Mouse (Mus musculus) hindbrain, postnatal 0 days (tissue): ENCODE measurements around the gene Spp2. TPM values are rescaled to one million over a fixed set of nuclear protein-coding genes. Genes with fewer than 3 reads are reported as not detected.

Source experiments
- ATAC-seq: fragments of 200-750 bp; cut with Nextera tagmentation; 2 replicates; pipeline ENCODE4 v1.8.0; 2017; ENCODE audit warnings: mild to moderate bottlenecking, moderate TSS enrichment, moderate library complexity
- DNase-seq: peaks from one replicate; pipeline ENCODE4 v3.0.0-alpha.2; 2015; ENCODE audit warnings: low spot score
- H3K27ac ChIP-seq: fragments of 300-500 bp; sonication (generic); 2 replicates; pipeline ENCODE4 v1.5.1; 2014; ENCODE audit warnings: mild to moderate bottlenecking
- H3K27me3 ChIP-seq: fragments of 300-500 bp; sonication (generic); 2 replicates; pipeline ENCODE4 v1.6.1; 2014; ENCODE audit warnings: low read length, mixed read lengths; ENCODE audit not compliant: insufficient read depth
- H3K36me3 ChIP-seq: fragments of 300-500 bp; sonication (generic); 2 replicates; pipeline ENCODE4 v1.6.1; 2014; ENCODE audit warnings: low read length, mixed read lengths; ENCODE audit not compliant: insufficient read depth
- H3K4me1 ChIP-seq: fragments of 300-500 bp; sonication (generic); 2 replicates; pipeline ENCODE4 v1.6.1; 2014; ENCODE audit warnings: antibody characterized with exemption, low read length, mixed read lengths; ENCODE audit not compliant: insufficient read depth
- H3K4me2 ChIP-seq: fragments of 300-500 bp; sonication (generic); 2 replicates; pipeline ENCODE4 v1.6.1; 2014; ENCODE audit warnings: low read depth, mild to moderate bottlenecking, low read length, moderate library complexity, mixed read lengths
- H3K4me3 ChIP-seq: fragments of 300-500 bp; sonication (generic); 2 replicates; pipeline ENCODE4 v1.5.1; 2014; ENCODE audit warnings: low read length
- H3K9ac ChIP-seq: fragments of 300-500 bp; sonication (generic); replicated peaks from 2 replicates; pipeline ENCODE4 v1.6.1; 2014; ENCODE audit warnings: mild to moderate bottlenecking, low read length, moderate library complexity, mixed read lengths
- H3K9me3 ChIP-seq: fragments of 300-500 bp; sonication (generic); 2 replicates; pipeline ENCODE4 v1.6.1; 2016; ENCODE audit warnings: low read length, mixed read lengths
- CTCF ChIP-seq: IDR thresholded peaks from 2 replicates; pipeline ENCODE4 v1.5.1; 2016; ENCODE audit warnings: antibody characterized with exemption, control low read depth, low read depth
- WGBS: fragments of 180-500 bp; shearing (Covaris S2); extraction: QIAGEN DNeasy Blood & Tissue Kit; methylation state at CpG from one replicate; pipeline ENCODE4 v1.1.7; 2014; 5-methylcytosine and 5-hydroxymethylcytosine counted together
- polyA plus RNA-seq: library from polyadenylated mRNA; unstranded; fragments of >200 nt; fragmentation: Nextera tagmentation; extraction: Ambion mirVana; gene quantifications from 2 replicates; pipeline ENCODE4 v1.2.1, GENCODE M21; 2015
- total RNA-seq: library from RNA; depleted of rRNA; stranded (reverse); fragments of >200 nt; gene quantifications from 2 replicates; pipeline ENCODE4 v1.2.3, GENCODE M21; 2014

Gene Spp2
- total and polyA plus RNA-seq, 2 experiments from 2014 or later: 0.48 TPM; not detected in 1

DNA sequence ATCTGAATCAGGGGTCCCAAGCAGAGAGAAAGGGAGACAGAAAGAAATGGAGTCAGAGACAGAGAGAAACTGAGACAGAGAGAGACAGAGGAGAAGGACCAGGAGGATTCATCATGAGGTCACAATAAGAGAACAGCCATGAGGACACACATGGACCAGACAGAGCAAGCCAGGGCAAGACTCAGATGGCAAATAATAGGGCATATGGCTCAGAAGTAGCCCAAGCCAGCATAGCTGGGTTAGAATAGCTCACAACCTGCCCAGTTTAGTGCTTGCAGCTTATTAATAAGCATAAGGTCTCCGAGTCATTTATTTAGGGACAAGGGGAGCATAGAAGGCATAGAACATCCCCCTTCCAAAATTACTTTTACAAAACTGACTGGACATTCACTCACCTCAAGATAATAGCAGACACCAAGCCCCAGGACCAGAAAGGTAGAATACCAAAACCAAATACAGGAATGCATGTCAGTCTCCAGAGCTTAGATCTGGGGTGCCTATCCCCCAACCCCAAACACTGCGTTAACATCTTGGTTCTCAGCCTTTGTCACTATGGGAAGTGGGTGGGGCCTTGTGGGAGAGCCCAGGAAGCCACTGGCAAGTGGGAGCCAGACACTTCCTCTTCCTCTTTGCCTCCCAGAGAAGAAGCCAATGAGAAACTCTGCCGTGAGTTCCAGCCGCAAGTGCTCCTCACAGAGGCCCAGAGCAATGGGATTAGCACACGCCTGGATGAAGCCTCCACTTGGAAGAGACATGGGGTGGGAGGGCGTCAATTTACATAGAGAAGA lies 26.5 kb downstream of the Spp2 start:
- Histone ChIP-seq H3K9ac (no peak overlapping the region), H3K9me3 (no peaks in the 10 kb centered on the region), H3K36me3 (no peaks in the 10 kb centered on the region), H3K27me3 (no peaks in the 10 kb centered on the region), H3K27ac (no peak overlapping the region), H3K4me1 (0 out of 2 replicates have a peak, but pooled peaks cover 3% of the 10 kb centered on the region), H3K4me3 (no peak overlapping the region), H3K4me2 (no peak overlapping the region)
- DNase-seq (no peak), ATAC-seq (no peak)
- no peak for TF ChIP-seq CTCF
- WGBS: 68% methylated on average over 6 of the region's 6 CpGs

DNA sequence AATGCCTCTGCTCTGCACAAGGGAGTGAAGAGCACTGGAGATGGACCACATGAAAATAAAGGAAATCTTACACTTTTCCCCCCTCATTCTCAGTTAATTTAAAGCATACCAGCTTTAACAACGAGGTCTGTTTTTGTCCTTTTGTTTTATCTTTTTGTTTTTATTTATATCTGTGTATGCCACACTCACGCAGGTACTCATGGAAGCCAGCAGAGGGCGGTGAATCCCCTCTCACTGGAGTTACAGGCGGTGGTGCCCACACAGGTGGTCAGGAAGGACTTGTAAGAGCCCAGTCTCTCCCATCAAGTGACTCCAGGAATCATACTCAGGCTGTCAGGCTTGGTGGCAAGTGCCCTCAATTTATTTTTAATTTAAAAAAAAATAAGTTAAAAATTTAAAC lies 27.3 kb downstream of the Spp2 start:
- no peak overlapping the region for H3K9ac ChIP-seq
- TF ChIP-seq CTCF: 0 out of 2 replicates have a peak, but pooled peaks have one; percentile 31
- ATAC-seq (no peak), DNase-seq (no peak)
- no peak overlapping the region for H3K4me2 ChIP-seq
- 70% methylated on average over 4 of the region's 4 CpGs for WGBS
- H3K4me3 ChIP-seq: no peak overlapping the region
- no peaks in the 10 kb centered on the region for H3K9me3 ChIP-seq
- no peaks in the 10 kb centered on the region for H3K36me3 ChIP-seq
- H3K27ac ChIP-seq: no peak overlapping the region
- no peaks in the 10 kb centered on the region for H3K27me3 ChIP-seq
- H3K4me1 ChIP-seq: 0 out of 2 replicates have a peak, but pooled peaks cover 3% of the 10 kb centered on the region

DNA sequence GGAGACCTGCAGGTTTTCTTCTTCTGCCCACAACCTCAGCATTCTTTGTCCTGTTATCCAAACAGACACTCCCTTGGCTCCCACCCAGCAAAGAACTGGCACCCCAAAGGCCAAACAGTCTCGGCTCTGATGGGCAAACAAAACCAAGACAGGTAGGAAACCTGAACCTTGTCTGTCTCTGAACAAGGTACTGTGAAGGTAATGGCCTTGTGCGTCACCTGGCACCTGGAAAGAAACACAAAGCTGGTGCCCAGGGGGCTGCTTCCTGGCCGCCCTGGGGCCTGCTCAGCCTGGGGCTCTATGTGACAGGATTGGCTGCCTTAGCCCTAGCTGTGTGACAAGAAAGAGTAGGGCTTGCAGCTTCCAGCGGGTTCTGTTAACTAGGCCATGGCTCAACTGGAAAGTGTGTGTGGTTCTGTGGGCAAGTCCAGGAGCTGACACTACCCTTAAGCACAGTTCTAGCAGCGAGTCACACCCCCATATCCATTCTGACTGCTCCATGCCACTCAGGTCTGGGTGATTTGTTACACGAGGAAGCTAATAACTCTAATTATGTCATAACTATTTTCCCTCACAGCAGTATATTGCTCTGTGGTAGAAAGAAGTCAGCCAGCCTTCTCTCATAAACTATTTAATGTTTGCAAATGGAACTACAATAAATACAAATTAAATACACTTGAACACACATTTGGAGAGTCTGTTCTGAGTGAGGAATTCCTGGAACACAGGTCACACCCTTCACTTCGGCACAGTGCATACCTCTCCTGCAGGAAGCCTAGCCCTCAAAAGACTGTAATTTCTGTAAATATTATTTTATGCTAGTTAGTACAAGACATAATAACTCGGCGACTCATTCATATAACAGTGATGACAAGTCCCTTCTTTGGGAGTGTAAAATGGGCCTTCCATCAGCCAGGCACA lies 30.7 kb downstream of the Spp2 start:
- Histone ChIP-seq H3K27me3 (no peaks in the 10 kb centered on the region), H3K36me3 (no peaks in the 10 kb centered on the region), H3K4me3 (no peak overlapping the region), H3K9ac (no peak overlapping the region), H3K9me3 (no peaks in the 10 kb centered on the region), H3K4me1 (no peaks in the 10 kb centered on the region), H3K27ac (no peak overlapping the region), H3K4me2 (no peak overlapping the region)
- DNase-seq (no peak), ATAC-seq (no peak)
- 77% methylated on average over 9 of the region's 9 CpGs for WGBS
- TF ChIP-seq CTCF: no peak

DNA sequence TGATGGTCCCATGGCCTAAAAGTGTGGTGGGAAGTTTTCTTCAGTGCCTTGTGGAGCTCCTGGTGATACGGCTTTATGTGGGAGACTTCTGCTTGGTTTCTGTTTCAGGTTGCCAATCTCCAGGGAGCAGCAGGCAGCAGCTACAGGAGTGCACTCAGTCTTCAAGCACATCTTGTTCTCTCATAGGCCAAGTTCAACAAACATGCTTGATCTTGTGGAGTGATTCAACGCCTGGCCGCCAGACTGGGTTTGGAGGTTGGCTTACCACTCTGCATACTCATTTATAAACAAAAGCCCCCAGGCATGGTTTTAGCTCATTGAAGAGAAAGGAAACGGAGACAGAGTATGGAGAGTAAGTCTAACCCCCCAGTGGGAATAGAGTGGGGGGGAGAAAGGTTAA lies 36.6 kb downstream of the Spp2 start:
- no peaks in the 10 kb centered on the region for H3K27me3 ChIP-seq
- DNase-seq: no peak
- H3K4me3 ChIP-seq: no peak overlapping the region
- H3K9ac ChIP-seq: no peak overlapping the region
- no peaks in the 10 kb centered on the region for H3K36me3 ChIP-seq
- no peaks in the 10 kb centered on the region for H3K4me1 ChIP-seq
- no peak for ATAC-seq
- H3K27ac ChIP-seq: no peak overlapping the region
- H3K4me2 ChIP-seq: no peak overlapping the region
- H3K9me3 ChIP-seq: no peaks in the 10 kb centered on the region
- TF ChIP-seq CTCF: no peak
- WGBS: 69% methylated on average over 4 of the region's 4 CpGs

DNA sequence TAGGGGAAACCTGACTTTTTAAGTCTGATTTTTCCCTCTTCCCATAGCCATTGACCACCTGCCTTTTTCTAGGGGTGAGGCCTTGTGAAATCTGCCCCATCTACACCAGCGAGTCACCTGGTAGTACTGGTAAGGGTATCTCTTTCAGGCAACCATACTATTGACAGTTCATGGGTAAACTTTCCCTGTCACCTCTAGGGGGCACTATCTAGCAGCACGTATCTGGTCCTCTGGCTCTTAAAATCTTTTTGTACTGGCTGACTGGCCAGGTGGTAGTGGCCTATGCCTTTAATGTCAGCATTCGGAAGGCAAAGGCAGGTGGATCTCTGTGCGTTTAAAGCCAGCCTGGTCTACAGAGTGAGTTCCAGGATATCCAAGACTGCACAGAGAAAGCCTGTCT lies 38.6 kb downstream of the Spp2 start:
- Histone ChIP-seq H3K9me3 (no peaks in the 10 kb centered on the region), H3K4me2 (no peak overlapping the region), H3K9ac (no peak overlapping the region), H3K4me1 (no peaks in the 10 kb centered on the region), H3K27me3 (no peaks in the 10 kb centered on the region), H3K36me3 (no peaks in the 10 kb centered on the region), H3K27ac (no peak overlapping the region), H3K4me3 (no peak overlapping the region)
- ATAC-seq (no peak), DNase-seq (peak; percentile 25)
- TF ChIP-seq CTCF: peak; percentile 58
- 68% methylated on average over 4 of the region's 4 CpGs for WGBS

DNA sequence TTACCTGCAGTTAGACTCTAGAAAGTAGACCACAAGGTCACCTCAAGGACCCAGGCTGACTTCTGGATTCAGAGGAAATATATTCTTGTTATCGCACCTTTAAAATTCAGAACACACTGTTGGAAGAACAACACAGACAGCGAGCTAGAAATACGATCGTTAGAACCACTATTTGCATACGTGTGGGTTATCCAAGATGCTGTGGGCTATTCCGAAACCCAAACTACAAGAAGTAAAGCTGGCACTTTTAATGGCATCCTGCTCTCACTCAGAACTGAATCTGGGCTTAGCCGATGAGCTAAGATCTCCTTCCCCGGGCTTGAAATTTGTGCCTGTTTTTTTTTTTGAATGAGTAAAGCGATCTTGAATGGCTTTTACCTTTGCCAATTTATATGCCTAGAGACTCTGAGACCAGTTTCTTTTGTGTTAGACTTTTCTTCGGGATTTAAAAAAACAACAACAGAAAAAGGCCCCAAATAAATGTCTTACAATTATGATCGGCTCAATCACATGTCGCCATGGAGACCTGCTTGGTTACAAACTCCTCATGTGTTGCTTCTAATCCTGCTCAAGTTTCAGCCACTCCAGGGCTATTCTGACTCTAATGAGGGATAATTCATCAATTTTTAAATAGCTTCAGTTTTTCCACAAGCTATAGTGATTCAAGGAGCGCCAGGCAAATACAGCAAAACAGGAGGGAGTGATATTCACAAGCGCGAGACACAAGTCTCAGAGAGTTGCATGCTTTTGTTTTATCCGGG lies 39.7 kb downstream of the Spp2 start:
- no peaks in the 10 kb centered on the region for H3K27me3 ChIP-seq
- H3K27ac ChIP-seq: no peak overlapping the region
- H3K4me1 ChIP-seq: no peaks in the 10 kb centered on the region
- H3K36me3 ChIP-seq: no peaks in the 10 kb centered on the region
- no peak overlapping the region for H3K4me3 ChIP-seq
- H3K9ac ChIP-seq: no peak overlapping the region
- ATAC-seq: no peak
- WGBS: 37% methylated on average over 16 of the region's 16 CpGs
- TF ChIP-seq CTCF: no peak
- H3K9me3 ChIP-seq: no peaks in the 10 kb centered on the region
- DNase-seq: no peak
- H3K4me2 ChIP-seq: no peak overlapping the region
